Mouse (Mus musculus): ENCODE data around the gene Pnp2.

GRCm38 (mm10) chr14:50979631-50980030 lies 23.8 kb downstream of the Pnp2 start:
- TF ChIP-seq CTCF (IDR thresholded peaks at IDR 0.05; ENCODE audit: borderline replicate concordance, extremely low read depth, insufficient read depth, insufficient read length) (no peak), POLR2A (IDR thresholded peaks at IDR 0.05; ENCODE audit: borderline replicate concordance, extremely low read depth, insufficient read depth, insufficient read length, poor library complexity, severe bottlenecking) (no peak)
